Mouse (Mus musculus) heart, embryonic 14.5 days (tissue): ENCODE results near the gene Scmh1. TPM values are rescaled to one million over a fixed set of nuclear protein-coding genes. Genes with fewer than 3 reads are reported as not detected.

Source experiments
- ATAC-seq: fragments of 200-750 bp; cut with Nextera tagmentation; 2 replicates; pipeline ENCODE4 v1.8.0; 2017; ENCODE audit warnings: low read depth, moderate TSS enrichment; ENCODE audit not compliant: insufficient number of reproducible peaks, insufficient read depth, low FRiP score
- H3K27ac ChIP-seq, 2 experiments: fragments of 200-500 bp in 1 of 2; fragments of 300-500 bp in 1 of 2; sonication (generic) in 1 of 2; replicated peaks in 1 of 2; 2 replicates each; pipeline ENCODE4 v1.5.1; 2012 to 2014; ENCODE audit warnings: low read depth in 2 of 2, low read length in 2 of 2, control low read depth in 1 of 2, mild to moderate bottlenecking in 1 of 2, mixed read lengths in 1 of 2; ENCODE audit not compliant: control insufficient read depth in 1 of 2, insufficient read depth in 1 of 2
- H3K27me3 ChIP-seq: fragments of 300-500 bp; sonication (generic); 2 replicates; pipeline ENCODE4 v1.6.1; 2014; ENCODE audit warnings: mild to moderate bottlenecking, low read length, control low read depth; ENCODE audit not compliant: control insufficient read depth, insufficient read depth
- H3K36me3 ChIP-seq: fragments of 300-500 bp; sonication (generic); 2 replicates; pipeline ENCODE4 v1.6.1; 2014; ENCODE audit warnings: mild to moderate bottlenecking, control low read depth, low read length, mixed read lengths; ENCODE audit not compliant: control insufficient read depth, insufficient read depth
- H3K4me1 ChIP-seq, 2 experiments: fragments of 200-500 bp in 1 of 2; fragments of 300-500 bp in 1 of 2; sonication (generic) in 1 of 2; 2 replicates each; pipeline ENCODE4 v1.6.1; 2012 to 2014; ENCODE audit warnings: low read length in 2 of 2, control low read depth in 1 of 2, mixed read lengths in 1 of 2; ENCODE audit not compliant: control insufficient read depth in 2 of 2, insufficient read depth in 2 of 2
- H3K4me2 ChIP-seq: fragments of 300-500 bp; sonication (generic); 2 replicates; pipeline ENCODE4 v1.6.1; 2014; ENCODE audit warnings: mild to moderate bottlenecking, low read length
- H3K4me3 ChIP-seq, 2 experiments: fragments of 200-500 bp in 1 of 2; fragments of 300-500 bp in 1 of 2; sonication (generic) in 1 of 2; 2 replicates each; pipeline ENCODE4 v1.5.1; 2012 to 2014; ENCODE audit warnings: low read length in 2 of 2, mild to moderate bottlenecking in 2 of 2, control low read depth in 1 of 2, low read depth in 1 of 2, moderate library complexity in 1 of 2; ENCODE audit not compliant: control insufficient read depth in 1 of 2, insufficient read depth in 1 of 2
- H3K9ac ChIP-seq: fragments of 300-500 bp; sonication (generic); 2 replicates; pipeline ENCODE4 v1.6.1; 2014; ENCODE audit warnings: mild to moderate bottlenecking, low read length
- H3K9me3 ChIP-seq: fragments of 300-500 bp; sonication (generic); 2 replicates; pipeline ENCODE4 v1.6.1; 2016; ENCODE audit warnings: low read length, control low read depth; ENCODE audit not compliant: control insufficient read depth
- WGBS: fragments of 180-500 bp; shearing (Covaris S2); extraction: QIAGEN DNeasy Blood & Tissue Kit; methylation state at CpG from one replicate; pipeline ENCODE4 v1.1.7; 2014; 5-methylcytosine and 5-hydroxymethylcytosine counted together
- polyA plus RNA-seq: library from polyadenylated mRNA; unstranded; fragments of >200 nt; fragmentation: Nextera tagmentation; extraction: Ambion mirVana; gene quantifications from 2 replicates; pipeline ENCODE4 v1.2.1, GENCODE M21; 2014

The Scmh1 gene
- polyA plus RNA-seq, 1 experiment from 2014 or later = 81.6 TPM

DNA sequence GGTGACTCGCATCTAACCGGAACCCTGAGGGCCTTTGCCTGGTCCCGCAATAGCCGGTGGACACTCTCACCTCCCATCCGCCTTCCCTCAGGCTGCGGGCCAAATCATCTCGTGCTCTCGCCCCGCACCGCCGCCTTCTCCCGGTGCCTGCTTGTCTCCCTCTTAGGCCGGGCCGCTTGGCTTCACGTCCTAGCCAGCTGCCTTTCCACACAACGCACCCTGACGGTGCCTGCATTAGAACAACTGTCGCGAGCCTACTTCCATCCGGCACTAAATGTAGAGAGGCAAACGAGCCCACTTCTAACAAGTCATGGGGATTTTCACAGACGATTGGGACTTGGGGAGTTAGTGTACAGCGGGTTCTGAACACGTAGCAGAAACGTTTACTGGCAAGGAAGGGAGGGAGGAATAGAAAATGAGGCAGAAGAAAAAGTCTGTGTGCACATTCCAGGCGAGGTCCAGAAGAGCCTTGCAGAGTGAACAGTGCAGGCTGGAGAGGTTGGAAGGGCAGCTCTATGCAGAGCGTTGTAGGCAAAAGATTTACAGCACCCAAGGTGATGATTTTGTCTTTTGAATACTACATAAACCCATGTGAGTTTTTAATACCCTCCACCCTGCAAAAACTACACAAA is 165.5 kb downstream of the Scmh1 start:
- H3K4me3 ChIP-seq = peak overlapping the region; percentile 78 to 83
- peak overlapping the region; percentile 95 for H3K9ac ChIP-seq
- H3K27ac ChIP-seq = peak overlapping the region; percentile 84 to 85
- no peaks in the 10 kb centered on the region for H3K27me3 ChIP-seq
- no peaks in the 10 kb centered on the region for H3K9me3 ChIP-seq
- ATAC-seq = peak; percentile 34
- H3K4me2 ChIP-seq = peak overlapping the region; percentile 73
- H3K4me1 ChIP-seq = peaks cover 7 to 41% of the 10 kb centered on the region in 2 experiments
- 1% methylated on average over 27 of the region's 27 CpGs for WGBS
- peaks cover 2% of the 10 kb centered on the region; the same call in 1 of the 2 replicates for H3K36me3 ChIP-seq

GRCm38 (mm10) chr4:120571070-120571464 is 166.0 kb downstream of the Scmh1 start:
- peaks cover 7 to 39% of the 10 kb centered on the region in 2 experiments for H3K4me1 ChIP-seq
- WGBS = 63% methylated on average over 3 of the region's 3 CpGs
- peak overlapping the region in 1 of 2 experiments; percentile 85; a peak in 3 of 4 replicates for H3K27ac ChIP-seq
- ATAC-seq = no peak
- H3K9ac ChIP-seq = peak overlapping the region; percentile 95
- peak overlapping the region in 1 of 2 experiments; percentile 78; a peak in 2 of 4 replicates for H3K4me3 ChIP-seq
- H3K27me3 ChIP-seq = no peaks in the 10 kb centered on the region
- H3K4me2 ChIP-seq = peak overlapping the region; percentile 73
- no peaks in the 10 kb centered on the region for H3K36me3 ChIP-seq
- H3K9me3 ChIP-seq = no peaks in the 10 kb centered on the region

DNA sequence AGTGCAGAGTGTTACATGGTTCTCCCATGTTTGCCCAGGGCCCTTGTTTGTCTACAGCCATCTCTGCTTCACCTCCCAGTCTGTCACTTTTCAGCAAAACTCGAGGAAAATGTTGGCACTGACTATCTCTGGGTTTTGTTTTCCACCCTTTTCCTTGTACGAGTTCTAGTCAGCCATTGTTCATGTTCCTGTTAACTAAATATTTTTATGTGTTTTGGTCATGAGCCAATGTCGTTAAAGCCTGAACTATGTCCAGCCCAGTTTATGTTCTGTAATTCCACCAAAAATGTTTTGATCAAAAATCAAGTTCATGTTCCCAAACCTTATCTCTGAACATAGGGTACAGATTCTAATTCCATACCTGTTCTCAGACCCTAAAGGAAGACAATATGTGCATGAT is 166.6 kb downstream of the Scmh1 start:
- Histone ChIP-seq H3K36me3 (no peaks in the 10 kb centered on the region), H3K4me1 (peaks cover 7 to 34% of the 10 kb centered on the region in 2 experiments), H3K27me3 (no peaks in the 10 kb centered on the region), H3K9ac (no peak overlapping the region), H3K27ac (no peak overlapping the region), H3K9me3 (no peaks in the 10 kb centered on the region), H3K4me3 (no peak overlapping the region), H3K4me2 (no peak overlapping the region)
- ATAC-seq = no peak
- 63% methylated on average over 3 of the region's 3 CpGs for WGBS

Other genes starting within 250 kb of the Scmh1 start
- gene Edn2, start 244.1 kb upstream of the Scmh1 start, polyA plus RNA-seq = 0.44 and 1.0 TPM in 2 replicates
- 0.18 and 0.24 TPM in 2 replicates for gene Foxo6, start 117.9 kb upstream of the Scmh1 start, polyA plus RNA-seq
- not detected in 2 replicates for gene Slfnl1, start 127.0 kb downstream of the Scmh1 start, polyA plus RNA-seq
- 104 and 109 TPM in 2 replicates for gene Ctps, start 165.0 kb downstream of the Scmh1 start, polyA plus RNA-seq
- gene Gm8439, start 183.5 kb downstream of the Scmh1 start, polyA plus RNA-seq = not detected in 2 replicates